Mouse (Mus musculus): Measurements from ENCODE around the gene Mcmbp. TPM values are rescaled to one million over a fixed set of nuclear protein-coding genes. Genes with fewer than 3 reads are reported as not detected.

Gene Mcmbp
- polyA plus RNA-seq (2017; shearing (Covaris generic)): 100 to 1,000 TPM; 114 to 116 TPM

GRCm38 (mm10) chr7:128740334-128740733, at the start of gene Mcmbp:
Gene Mcmbp, minus strand, starts transcription at chr7:128740495.

GRCm38 (mm10) chr7:128744684-128745485, 4.6 kb upstream of the Mcmbp start, which contains the start of gene Sec23ip:
Gene Sec23ip, plus strand, starts transcription at chr7:128744943.

Other genes starting within 250 kb of the Mcmbp start
- gene Bag3, start 216.9 kb downstream of the Mcmbp start, polyA plus RNA-seq (2017; shearing (Covaris generic)): 10 to 100 TPM; 11.6 to 13.0 TPM
- 10 to 100 TPM; 34.8 to 65.7 TPM for gene Inpp5f, start 129.2 kb downstream of the Mcmbp start, polyA plus RNA-seq (2017; shearing (Covaris generic))
- gene Sec23ip, start 4.4 kb upstream of the Mcmbp start, polyA plus RNA-seq (2017; shearing (Covaris generic)): 10 to 100 TPM; 52.3 to 52.8 TPM

All from inflammation-experienced regulatory T-cells (primary cell).